Mouse (Mus musculus): ENCODE measurements around the gene Nup153.

The Nup153 gene

DNA sequence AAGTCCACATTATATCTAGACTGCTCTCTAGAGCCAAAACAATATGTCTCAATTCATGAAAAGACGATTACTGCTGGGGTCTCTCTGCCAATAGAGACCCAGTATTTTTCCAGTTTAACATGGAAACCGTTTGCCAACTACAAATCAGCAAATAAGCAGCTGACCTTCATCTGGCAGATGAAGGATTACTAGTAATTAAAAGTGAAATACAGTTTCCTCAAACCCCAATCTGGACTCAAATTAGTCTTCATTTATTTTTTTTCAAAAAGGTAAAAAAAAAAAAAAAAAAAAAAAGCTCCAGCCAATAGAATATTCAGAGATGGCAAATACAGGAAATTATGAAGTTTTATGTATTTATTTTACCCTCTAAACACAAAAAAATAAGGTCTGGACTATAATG, 2.3 kb upstream of the Nup153 start:
- no peak for DNase-seq (ENCODE audit: low read depth, low spot score)

DNA sequence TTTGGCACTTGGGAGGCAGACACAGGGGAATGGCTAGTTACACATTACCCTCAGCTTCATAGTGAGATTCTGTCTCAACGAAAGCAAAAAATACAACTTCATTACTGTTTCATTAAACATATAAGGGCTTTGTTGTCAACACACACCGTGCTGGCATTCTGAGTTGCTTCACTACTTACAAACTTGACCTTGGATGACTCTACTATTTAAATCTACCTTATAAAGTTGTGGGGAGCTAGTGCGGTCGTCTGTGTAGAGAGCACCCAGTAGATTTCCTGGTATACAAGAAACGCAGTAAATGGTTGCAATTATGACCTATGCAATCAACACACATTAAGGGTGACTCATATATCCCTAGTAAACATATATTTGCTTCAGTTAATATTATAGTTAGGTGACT, 671 bp upstream of the Nup153 start:
- no peak for DNase-seq (ENCODE audit: low read depth, low spot score)

GRCm38 (mm10) chr13:46727038-46727836, 503 bp downstream of the Nup153 start:
- DNase-seq (ENCODE audit: low read depth, low spot score) = peak; percentile 48

- DNase-seq (ENCODE audit: low read depth, low spot score) = peak; percentile 16
These were observed 1.3 kb downstream of the Nup153 start for GRCm38 (mm10) chr13:46726288-46727037.

DNA sequence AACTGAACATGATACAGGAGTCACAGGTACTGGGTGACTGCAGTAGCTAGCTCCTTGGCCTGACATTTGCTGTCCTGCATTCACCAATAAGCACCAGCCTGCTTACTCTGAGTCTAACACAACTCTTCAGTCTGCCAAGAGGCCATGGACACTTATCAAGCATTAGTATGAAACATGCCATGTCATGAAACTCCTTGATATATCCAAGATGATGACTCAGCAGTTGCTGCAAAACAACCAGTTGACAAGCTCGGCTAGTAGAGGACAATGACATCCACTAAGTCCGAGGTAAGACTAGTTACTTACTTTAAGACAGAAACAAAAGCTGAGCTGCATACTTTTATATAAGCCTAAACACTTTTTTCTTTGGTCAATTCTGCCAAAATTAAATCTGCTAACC, 2.5 kb downstream of the Nup153 start:
- DNase-seq (ENCODE audit: low read depth, low spot score) = peak; percentile 11

DNA sequence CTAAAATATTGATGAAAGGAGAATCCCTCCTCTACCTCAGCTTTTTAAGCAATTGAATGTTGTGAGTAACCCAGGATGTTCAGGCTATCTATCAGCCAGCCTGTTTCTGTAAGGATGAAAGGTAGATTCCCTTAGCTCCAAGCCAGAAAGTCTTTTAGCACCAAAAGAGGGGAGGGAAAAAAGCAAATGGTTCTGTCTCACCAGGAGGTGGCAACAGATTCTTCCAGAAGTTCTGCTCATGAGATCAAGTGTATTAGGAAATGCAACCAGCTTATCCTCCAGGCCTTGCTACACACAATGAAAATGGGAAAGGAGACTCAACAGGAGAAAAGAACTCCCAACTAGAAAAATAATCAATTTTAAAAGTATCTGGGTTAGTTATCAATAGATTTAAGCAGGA, 3.4 kb downstream of the Nup153 start:
- DNase-seq (ENCODE audit: low read depth, low spot score) = peak; percentile 39

GRCm38 (mm10) chr13:46721009-46721408, 6.7 kb downstream of the Nup153 start:
- DNase-seq (ENCODE audit: low read depth, low spot score) = no peak

- no peak for DNase-seq (ENCODE audit: low read depth, low spot score)
These were observed 8.8 kb downstream of the Nup153 start for GRCm38 (mm10) chr13:46718893-46719400.

- DNase-seq (ENCODE audit: low read depth, low spot score) = peak; percentile 47
These were observed 11.6 kb downstream of the Nup153 start for GRCm38 (mm10) chr13:46715976-46716639.

GRCm38 (mm10) chr13:46713486-46713885, 14.3 kb downstream of the Nup153 start:
- DNase-seq (ENCODE audit: low read depth, low spot score) = no peak

DNA sequence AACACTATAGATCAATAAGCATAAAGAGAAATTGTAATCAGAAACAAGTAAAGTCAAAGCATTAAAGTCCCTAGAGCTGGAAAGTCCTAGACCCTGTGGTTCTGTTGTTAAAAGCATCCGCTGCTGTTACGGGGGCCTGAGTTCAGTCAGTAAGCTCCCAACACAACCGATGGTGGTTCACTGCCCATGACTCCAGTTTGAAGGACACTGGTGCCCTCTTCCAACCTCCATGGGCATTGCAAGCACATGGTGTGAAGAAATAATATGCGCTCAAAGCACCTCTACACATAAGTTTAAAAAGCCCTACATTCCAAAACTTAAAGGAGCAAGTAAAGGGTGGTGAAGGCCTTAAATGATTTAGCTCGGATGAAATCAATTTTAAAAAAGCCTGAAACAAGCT, 24.6 kb downstream of the Nup153 start:
- DNase-seq (ENCODE audit: low read depth, low spot score) = peak; percentile 58

DNA sequence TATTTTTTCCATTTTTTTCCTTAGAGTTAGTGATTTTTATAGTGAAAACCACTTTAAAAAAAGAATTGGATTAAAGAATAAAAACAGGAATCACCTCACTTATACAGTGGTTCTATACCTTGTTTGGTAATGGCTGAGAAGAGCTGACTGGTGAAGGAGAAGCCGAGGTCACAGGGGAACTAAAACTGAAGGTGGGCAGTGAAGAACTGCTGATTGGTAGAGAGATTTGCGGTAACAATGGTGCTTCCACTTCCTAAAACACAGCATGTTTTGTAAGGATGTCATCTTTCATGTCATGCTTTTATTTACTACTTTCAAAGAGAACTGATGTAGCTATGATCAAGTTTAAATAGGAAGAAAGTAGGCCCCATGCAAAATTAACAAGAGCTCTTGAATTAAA, 26.3 kb downstream of the Nup153 start:
- DNase-seq (ENCODE audit: low read depth, low spot score) = no peak

GRCm38 (mm10) chr13:46699372-46699771, 28.4 kb downstream of the Nup153 start:
- no peak for DNase-seq (ENCODE audit: low read depth, low spot score)

DNA sequence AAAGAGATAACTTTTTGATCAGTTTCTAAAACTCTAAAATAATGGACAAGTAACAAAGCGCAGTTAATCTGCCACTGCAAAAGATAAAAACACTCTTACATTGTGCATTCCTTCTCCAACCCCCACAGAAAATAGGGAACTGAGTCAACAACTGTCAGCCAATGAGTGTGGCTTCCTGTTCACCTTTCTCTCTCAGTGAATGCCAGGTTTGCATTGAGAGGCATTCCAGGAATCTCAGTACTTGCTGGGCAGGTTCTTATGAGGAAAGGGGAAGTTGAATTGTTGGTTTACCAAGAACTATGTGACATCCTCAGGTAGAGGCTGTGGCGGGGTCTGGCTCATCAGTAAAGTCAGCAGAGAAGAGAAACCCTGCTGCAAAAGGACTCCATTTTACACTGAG, 31.0 kb downstream of the Nup153 start:
- peak; percentile 19 for DNase-seq (ENCODE audit: low read depth, low spot score)

DNA sequence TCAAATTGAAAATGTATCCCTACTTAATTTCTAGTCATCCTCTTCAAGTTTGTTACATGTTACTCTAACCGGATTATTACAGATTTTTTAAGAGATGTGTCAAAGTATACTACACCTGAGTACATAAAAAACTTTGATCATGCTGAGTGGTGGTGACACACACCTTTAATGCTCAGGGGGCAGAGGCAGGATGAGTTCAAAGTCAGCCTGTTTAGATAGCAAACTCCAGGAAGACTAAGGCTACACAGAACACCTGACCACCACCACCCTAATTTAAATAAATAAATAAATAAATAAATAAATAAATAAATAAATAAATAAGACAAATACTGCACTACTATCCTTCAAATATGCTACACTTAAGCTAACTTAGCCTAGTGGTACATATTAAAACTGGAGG, 31.8 kb downstream of the Nup153 start:
- DNase-seq (ENCODE audit: low read depth, low spot score) = no peak

GRCm38 (mm10) chr13:46695296-46695908, 32.3 kb downstream of the Nup153 start:
- no peak for DNase-seq (ENCODE audit: low read depth, low spot score)

DNA sequence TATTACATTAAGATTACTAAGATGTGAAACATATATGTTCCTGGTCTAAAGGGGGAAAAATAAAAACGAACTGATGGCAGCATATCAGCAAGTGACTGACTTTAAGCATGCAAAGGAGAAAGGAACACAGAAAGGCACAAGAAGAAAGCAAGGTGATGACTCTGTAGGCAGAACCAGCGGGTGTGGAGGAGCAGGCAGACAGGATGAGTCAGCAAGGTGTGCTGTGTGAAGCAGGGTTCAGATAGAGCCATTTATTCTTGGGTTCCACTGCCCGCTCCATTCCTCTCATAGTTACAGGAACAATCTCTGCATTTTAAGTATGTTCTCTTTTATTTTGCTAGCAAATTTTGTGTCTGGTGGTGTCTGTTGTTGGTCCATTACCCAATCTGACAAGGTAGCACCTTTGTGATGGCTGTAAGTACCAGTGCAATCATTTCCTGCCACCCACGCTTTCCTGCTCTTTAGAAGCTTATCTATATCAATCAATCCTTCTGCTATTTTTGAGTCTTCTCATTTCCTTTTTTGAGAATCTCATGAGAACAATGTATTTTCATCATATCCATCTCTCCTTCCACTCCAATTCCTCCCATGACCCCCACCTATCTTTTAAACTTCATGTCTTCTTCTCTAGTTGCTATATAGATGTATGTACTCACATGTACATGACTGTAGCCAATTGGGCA, 37.0 kb downstream of the Nup153 start:
- no peak for DNase-seq (ENCODE audit: low read depth, low spot score)

DNA sequence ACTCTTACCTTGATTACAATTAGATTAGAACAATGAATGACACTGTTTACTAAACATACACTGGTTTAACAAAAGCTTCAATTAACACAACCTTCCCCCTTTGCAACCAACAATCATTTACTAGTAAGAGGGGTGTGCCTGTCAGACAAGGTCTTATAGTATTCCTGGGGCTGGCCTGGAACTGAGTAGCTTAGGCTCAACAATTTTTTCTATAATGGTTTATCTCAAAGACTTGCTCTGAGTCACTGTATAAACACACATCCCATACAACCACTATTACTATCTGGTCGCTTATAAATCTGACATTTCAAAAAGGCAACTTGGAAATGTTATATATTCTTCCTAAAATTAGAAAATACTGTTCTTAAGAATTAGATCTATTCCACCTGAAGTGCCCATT, 44.4 kb downstream of the Nup153 start:
- no peak for DNase-seq (ENCODE audit: low read depth, low spot score)

DNA sequence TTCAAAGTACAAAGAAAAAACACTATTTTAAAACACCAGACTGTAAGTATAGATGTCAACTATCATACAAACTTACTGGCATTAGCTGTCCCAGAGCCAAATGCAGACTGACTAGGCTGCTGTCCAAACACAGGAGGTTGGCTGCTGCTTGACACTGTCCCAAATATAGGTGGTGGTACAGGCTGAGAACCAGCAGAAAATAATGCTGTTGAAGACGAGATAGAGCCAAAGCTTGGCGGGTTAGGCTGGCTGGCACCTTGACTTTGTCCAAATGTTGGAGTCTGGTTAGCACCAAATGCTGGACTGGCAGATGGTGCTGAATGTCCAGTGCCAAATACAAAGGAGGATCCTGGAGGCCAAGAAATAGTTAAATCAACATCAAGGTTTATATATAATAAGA, 44.8 kb downstream of the Nup153 start:
- no peak for DNase-seq (ENCODE audit: low read depth, low spot score)

DNA sequence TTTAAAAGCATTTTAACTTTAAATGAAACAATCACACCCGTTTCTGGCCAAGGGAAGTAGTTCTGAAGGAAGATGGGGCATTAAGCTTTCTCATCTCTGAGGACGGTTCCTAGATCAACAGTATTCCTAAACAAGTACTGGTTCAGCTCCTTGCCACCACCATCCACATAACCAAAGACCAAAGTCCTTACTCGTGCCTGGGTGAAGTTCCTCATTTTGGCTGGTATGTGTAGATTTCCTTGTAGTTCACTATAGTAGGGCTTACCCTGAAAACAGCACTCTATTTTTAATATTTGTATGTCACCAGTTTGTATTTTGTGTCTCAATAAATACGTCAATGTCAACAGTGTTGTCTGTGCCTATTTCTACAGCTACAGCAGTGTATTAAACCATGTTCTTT, 50.0 kb downstream of the Nup153 start:
- DNase-seq (ENCODE audit: low read depth, low spot score) = no peak

- no peak for DNase-seq (ENCODE audit: low read depth, low spot score)
These were observed 53.1 kb downstream of the Nup153 start for GRCm38 (mm10) chr13:46674601-46675000.
